Mouse (Mus musculus): ENCODE measurements around the gene Olfr399.

Olfr399 gene

GRCm38 (mm10) chr11:74056451-74056850 lies at the start of gene Olfr399, which contains the start of gene Olfr139:
Gene Olfr399, minus strand, starts transcription at chr11:74056615.
Gene Olfr139, minus strand, starts transcription at chr11:74056551.
- in situ Hi-C loops (cut with MseI, MboI), result loop anchor here in 1 of 2 experiments (25.0 kb wide), 1 partner anchor 306 kb away; the partner anchor contains the start of genes Olfr411 and Olfr412

GRCm38 (mm10) chr11:74105066-74105465 lies 48.7 kb upstream of the Olfr399 start:
- in situ Hi-C loops (cut with MseI, MboI), result no loop called here

GRCm38 (mm10) chr11:74101507-74101906 lies 45.1 kb upstream of the Olfr399 start:
- in situ Hi-C loops (cut with MseI, MboI), result no loop called here

DNA sequence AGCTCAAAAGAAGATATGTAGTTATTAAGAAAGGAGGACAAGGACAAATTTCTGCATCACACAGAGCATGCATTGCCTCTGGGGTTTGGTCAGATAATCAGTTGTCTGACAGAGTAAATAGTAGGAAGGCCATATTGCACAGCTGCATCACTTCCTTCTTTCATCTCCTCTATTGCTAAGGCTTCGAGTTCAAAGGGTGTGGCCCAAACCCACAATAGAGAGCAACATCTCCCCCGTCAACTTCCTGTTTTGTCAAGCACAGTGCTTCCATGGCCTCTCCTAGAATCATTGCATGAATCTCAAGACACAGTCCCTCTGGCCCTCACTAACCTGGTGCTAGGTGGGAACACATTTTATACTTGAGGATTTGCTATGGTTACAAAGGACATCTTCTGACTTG lies 44.3 kb upstream of the Olfr399 start:
- in situ Hi-C loops (cut with MseI, MboI), result no loop called here

- in situ Hi-C loops (cut with MseI, MboI), result loop anchor here (10.0 to 25.0 kb wide), 3 partner anchors 293 to 465 kb away; partner anchors contain the start of genes Olfr412 (in 2 of the 2) and Olfr411 (in 1 of the 2)
These were observed 13.2 kb upstream of the Olfr399 start, which contains the start of gene Zfp616 for GRCm38 (mm10) chr11:74069655-74070054. Gene Zfp616, plus strand, starts transcription at chr11:74069955.

DNA sequence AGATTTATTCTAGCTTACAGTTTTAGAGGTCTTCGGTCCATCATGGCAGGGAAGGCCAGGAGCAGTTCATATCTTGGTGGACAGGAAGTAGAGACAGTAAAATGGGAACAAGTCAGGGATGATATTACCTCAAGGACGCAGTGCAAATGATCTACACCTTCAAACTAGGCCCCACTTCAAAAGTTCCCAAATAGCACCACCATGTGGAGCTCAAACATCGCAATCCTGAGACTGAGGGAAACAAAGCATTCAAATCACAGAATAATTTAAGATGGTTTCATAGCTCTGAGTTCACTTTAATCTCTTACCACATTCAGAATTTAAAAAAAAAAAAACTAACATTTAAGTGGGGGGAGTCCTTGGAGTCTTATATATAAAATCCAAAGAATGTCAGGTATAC lies 5.1 kb downstream of the Olfr399 start:
- in situ Hi-C loops (cut with MseI, MboI), result loop anchor here in 1 of 2 experiments (25.0 kb wide), 1 partner anchor 311 kb away; the partner anchor contains the start of genes Olfr411 and Olfr412

Measured in mouse trophoblast stem cell (cell line).